Mouse (Mus musculus) heart, postnatal 0 days (tissue): ENCODE results near the gene Atp6v1g2. TPM values are rescaled to one million over a fixed set of nuclear protein-coding genes. Genes with fewer than 3 reads are reported as not detected.

Experiments used
- ATAC-seq: fragments of 200-750 bp; cut with Nextera tagmentation; 2 replicates; pipeline ENCODE4 v1.8.0; 2017; ENCODE audit warnings: low read depth, moderate number of reproducible peaks, moderate library complexity; ENCODE audit not compliant: insufficient read depth
- DNase-seq: peaks from one replicate; pipeline ENCODE4 v3.0.0-alpha.2; 2016; ENCODE audit warnings: low spot score
- H3K27ac ChIP-seq: fragments of 300-500 bp; sonication (generic); 2 replicates; pipeline ENCODE4 v1.5.1; 2014; ENCODE audit warnings: low read depth, mild to moderate bottlenecking
- H3K27me3 ChIP-seq: fragments of 300-500 bp; sonication (generic); 2 replicates; pipeline ENCODE4 v1.6.1; 2014; ENCODE audit warnings: low read length, mixed read lengths; ENCODE audit not compliant: control insufficient read depth, insufficient read depth
- H3K36me3 ChIP-seq: fragments of 300-500 bp; sonication (generic); replicated peaks from 2 replicates; pipeline ENCODE4 v1.6.1; 2014; ENCODE audit warnings: low read length, mixed read lengths; ENCODE audit not compliant: control insufficient read depth, insufficient read depth
- H3K4me1 ChIP-seq: fragments of 300-500 bp; sonication (generic); 2 replicates; pipeline ENCODE4 v1.6.1; 2014; ENCODE audit warnings: antibody characterized with exemption; ENCODE audit not compliant: control insufficient read depth, insufficient read depth
- H3K4me2 ChIP-seq: fragments of 300-500 bp; sonication (generic); 2 replicates; pipeline ENCODE4 v1.6.1; 2014; ENCODE audit warnings: low read depth, mild to moderate bottlenecking, low read length, moderate library complexity
- H3K4me3 ChIP-seq: fragments of 300-500 bp; sonication (generic); 2 replicates; pipeline ENCODE4 v1.5.1; 2014; ENCODE audit warnings: low read depth, low read length
- H3K9ac ChIP-seq: fragments of 300-500 bp; sonication (generic); replicated peaks from 2 replicates; pipeline ENCODE4 v1.6.1; 2014; ENCODE audit warnings: low read depth, low read length, mixed read lengths
- H3K9me3 ChIP-seq: fragments of 300-500 bp; sonication (generic); replicated peaks from 2 replicates; pipeline ENCODE4 v1.6.1; 2016; ENCODE audit warnings: low read length; ENCODE audit not compliant: control insufficient read depth
- CTCF ChIP-seq: IDR thresholded peaks from 2 replicates; pipeline ENCODE4 v1.5.1; 2016; ENCODE audit warnings: antibody characterized with exemption, control low read depth, low read depth
- EP300 ChIP-seq: IDR thresholded peaks from 2 replicates; pipeline ENCODE4 v1.6.1; 2016; ENCODE audit warnings: antibody characterized with exemption, low read depth
- WGBS: fragments of 180-500 bp; shearing (Covaris S2); extraction: QIAGEN DNeasy Blood & Tissue Kit; methylation state at CpG from one replicate; pipeline ENCODE4 v1.1.7; 2014; 5-methylcytosine and 5-hydroxymethylcytosine counted together
- polyA plus RNA-seq: library from polyadenylated mRNA; unstranded; fragments of >200 nt; fragmentation: Nextera tagmentation; extraction: Ambion mirVana; gene quantifications from 2 replicates; pipeline ENCODE4 v1.2.1, GENCODE M21; 2015
- total RNA-seq: library from RNA; depleted of rRNA; stranded (reverse); fragments of >200 nt; gene quantifications from 2 replicates; pipeline ENCODE4 v1.2.3, GENCODE M21; 2014; ENCODE audit warnings: low replicate concordance

Gene Atp6v1g2
- total and polyA plus RNA-seq, 2 experiments from 2014 or later: 3.7 to 10.7 TPM

DNA sequence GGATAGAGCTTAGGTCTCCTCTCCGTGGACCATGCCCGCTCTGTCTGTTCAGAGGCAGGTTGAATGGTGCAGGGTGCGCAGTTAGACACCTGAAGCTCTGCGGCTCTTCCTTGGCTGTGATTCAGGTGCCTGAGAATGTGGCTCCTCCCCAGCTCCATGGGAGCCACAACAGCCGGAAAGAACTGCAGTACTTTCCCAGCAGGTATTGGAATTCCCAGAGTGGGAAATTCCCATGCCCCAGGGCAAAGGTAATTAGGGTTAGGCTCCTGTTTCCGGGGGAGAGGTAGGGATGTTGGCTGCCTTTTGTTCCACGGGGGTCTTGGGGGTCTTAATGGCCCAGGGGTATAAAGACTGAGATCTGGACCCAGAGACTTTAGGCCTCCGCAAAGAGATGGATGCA lies 34.5 kb upstream of the Atp6v1g2 start:
- TF ChIP-seq CTCF (no peak), EP300 (no peak)
- peaks cover 5% of the 10 kb centered on the region for H3K4me1 ChIP-seq
- no peaks in the 10 kb centered on the region for H3K36me3 ChIP-seq
- no peak overlapping the region for H3K9ac ChIP-seq
- ATAC-seq: no peak
- DNase-seq: no peak
- H3K27ac ChIP-seq: no peak overlapping the region
- H3K4me2 ChIP-seq: no peak overlapping the region
- peaks cover 74% of the 10 kb centered on the region for H3K27me3 ChIP-seq
- no peaks in the 10 kb centered on the region for H3K9me3 ChIP-seq
- H3K4me3 ChIP-seq: no peak overlapping the region
- WGBS: 39% methylated on average over 8 of the region's 8 CpGs

DNA sequence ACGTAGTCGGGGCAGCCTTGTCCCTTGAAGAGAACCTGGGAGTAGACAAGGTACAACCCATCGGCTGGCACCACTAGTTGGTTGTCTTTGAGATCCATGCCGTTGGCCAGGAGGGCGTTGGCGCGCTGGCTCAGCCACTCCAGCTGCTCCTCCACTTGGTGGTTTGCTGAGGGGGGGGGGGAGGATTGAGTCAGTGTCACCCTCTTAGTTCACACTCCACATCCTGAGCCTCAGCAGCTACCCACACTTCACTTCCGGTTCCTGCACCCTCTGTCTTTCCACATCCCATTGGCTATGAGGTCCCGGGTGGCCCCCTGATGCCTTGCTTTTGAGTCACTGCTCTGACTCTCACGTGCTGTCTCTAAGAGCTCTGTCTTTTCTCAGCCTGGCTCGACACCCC lies 33.1 kb upstream of the Atp6v1g2 start:
- Histone ChIP-seq H3K4me1 (peaks cover 5% of the 10 kb centered on the region), H3K27me3 (peaks cover 71% of the 10 kb centered on the region), H3K9ac (no peak overlapping the region), H3K27ac (no peak overlapping the region; the same call in 1 of the 2 replicates), H3K9me3 (no peaks in the 10 kb centered on the region), H3K4me2 (peak overlapping the region; percentile 23; the same call in 1 of the 2 replicates), H3K36me3 (no peaks in the 10 kb centered on the region), H3K4me3 (no peak overlapping the region)
- ATAC-seq (no peak), DNase-seq (no peak)
- TF ChIP-seq EP300 (no peak), CTCF (no peak)
- 65% methylated on average over 11 of the region's 11 CpGs for WGBS

DNA sequence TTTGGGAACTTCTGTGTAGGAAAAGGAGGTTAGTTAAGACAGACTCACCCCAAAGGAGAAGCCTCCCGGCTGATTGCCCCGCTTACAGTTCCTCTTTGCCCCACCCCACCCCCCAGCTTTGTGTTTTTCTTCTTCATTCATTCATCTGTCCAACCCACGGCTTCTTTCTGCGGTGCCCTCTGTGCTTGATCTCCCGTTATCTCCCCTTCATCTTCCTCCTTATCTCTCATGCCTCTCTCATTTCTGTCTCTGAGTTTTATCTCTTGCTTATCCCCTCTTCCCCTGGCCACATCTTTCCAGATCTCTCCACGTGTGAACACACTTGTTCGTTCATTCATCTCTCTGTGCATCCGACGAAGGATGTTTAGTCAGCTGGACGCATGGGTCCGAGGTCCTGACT lies 32.3 kb upstream of the Atp6v1g2 start:
- TF ChIP-seq EP300 (no peak), CTCF (no peak)
- DNase-seq: no peak
- Histone ChIP-seq H3K27ac (no peak overlapping the region), H3K27me3 (peaks cover 64% of the 10 kb centered on the region), H3K9ac (no peak overlapping the region), H3K36me3 (no peaks in the 10 kb centered on the region), H3K4me1 (peaks cover 2% of the 10 kb centered on the region; the same call in 1 of the 2 replicates), H3K4me3 (peak overlapping the region; percentile 2; the same call in 1 of the 2 replicates), H3K9me3 (no peaks in the 10 kb centered on the region), H3K4me2 (peak overlapping the region; percentile 23)
- no peak for ATAC-seq
- 45% methylated on average over 11 of the region's 11 CpGs for WGBS

DNA sequence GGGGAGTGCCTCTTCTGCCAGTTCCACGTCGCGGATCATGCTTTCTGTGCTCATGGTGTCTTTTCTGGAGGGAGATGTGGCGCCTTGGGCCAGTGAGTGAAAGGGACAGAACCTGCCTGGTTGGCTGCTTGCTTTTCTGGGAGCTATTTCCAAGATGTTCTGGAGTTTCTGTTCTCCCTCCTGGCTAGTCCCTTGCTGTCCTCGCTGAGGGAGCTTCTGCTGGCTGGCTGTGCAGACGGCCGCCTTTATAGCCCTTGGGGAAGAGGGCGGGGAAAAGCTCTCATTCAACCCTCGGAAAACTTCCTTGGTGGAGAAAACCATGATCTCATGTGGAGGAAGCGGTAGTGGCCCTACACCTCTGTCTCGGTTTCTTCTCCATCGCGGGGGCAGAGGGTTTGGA lies 31.7 kb upstream of the Atp6v1g2 start, which contains the start of gene Tnf:
Tnf (minus strand) TSS at position 221 of the 400 bp plus-strand sequence.
- Histone ChIP-seq H3K27me3 (peaks cover 58% of the 10 kb centered on the region), H3K9me3 (no peaks in the 10 kb centered on the region), H3K27ac (no peak within 1 kb of the TSS), H3K36me3 (no peaks in the 10 kb centered on the region), H3K4me2 (peak within 1 kb of the TSS; percentile 23), H3K9ac (no peak within 1 kb of the TSS), H3K4me3 (peak within 1 kb of the TSS; percentile 2; the same call in 1 of the 2 replicates), H3K4me1 (no peaks in the 10 kb centered on the region)
- ATAC-seq (no peak), DNase-seq (no peak)
- 31% methylated on average over 13 of the region's 13 CpGs for WGBS
- TF ChIP-seq CTCF: no peak
- TF ChIP-seq EP300: no peak

DNA sequence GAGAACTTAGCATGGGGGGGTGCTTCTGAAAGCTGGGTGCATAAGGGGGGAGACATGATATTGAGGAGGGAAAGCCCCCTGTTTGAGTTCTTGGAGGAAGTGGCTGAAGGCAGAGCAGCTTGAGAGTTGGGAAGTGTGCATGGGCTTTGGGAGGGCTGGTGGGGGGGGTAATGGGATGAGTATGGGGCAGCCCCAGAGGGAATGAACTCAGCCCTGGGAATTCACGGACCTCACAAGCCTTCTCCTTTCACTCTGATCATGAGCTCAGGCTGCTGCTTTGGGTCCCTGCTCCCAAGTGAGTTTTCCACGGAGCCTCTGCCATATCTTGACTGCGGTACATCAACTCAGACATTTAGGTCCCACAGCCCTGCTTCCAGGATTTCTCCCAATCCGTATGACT lies 31.0 kb upstream of the Atp6v1g2 start:
- no peak for DNase-seq
- no peak overlapping the region for H3K4me2 ChIP-seq
- peaks cover 53% of the 10 kb centered on the region for H3K27me3 ChIP-seq
- H3K36me3 ChIP-seq: no peaks in the 10 kb centered on the region
- no peak for ATAC-seq
- no peak overlapping the region for H3K9ac ChIP-seq
- TF ChIP-seq CTCF: no peak
- no peak for TF ChIP-seq EP300
- H3K4me1 ChIP-seq: no peaks in the 10 kb centered on the region
- no peaks in the 10 kb centered on the region for H3K9me3 ChIP-seq
- H3K4me3 ChIP-seq: no peak overlapping the region
- 58% methylated on average over 4 of the region's 4 CpGs for WGBS
- H3K27ac ChIP-seq: no peak overlapping the region
